ENCODE assay signal across 10 mouse cellular contexts in the genomic region with DNA sequence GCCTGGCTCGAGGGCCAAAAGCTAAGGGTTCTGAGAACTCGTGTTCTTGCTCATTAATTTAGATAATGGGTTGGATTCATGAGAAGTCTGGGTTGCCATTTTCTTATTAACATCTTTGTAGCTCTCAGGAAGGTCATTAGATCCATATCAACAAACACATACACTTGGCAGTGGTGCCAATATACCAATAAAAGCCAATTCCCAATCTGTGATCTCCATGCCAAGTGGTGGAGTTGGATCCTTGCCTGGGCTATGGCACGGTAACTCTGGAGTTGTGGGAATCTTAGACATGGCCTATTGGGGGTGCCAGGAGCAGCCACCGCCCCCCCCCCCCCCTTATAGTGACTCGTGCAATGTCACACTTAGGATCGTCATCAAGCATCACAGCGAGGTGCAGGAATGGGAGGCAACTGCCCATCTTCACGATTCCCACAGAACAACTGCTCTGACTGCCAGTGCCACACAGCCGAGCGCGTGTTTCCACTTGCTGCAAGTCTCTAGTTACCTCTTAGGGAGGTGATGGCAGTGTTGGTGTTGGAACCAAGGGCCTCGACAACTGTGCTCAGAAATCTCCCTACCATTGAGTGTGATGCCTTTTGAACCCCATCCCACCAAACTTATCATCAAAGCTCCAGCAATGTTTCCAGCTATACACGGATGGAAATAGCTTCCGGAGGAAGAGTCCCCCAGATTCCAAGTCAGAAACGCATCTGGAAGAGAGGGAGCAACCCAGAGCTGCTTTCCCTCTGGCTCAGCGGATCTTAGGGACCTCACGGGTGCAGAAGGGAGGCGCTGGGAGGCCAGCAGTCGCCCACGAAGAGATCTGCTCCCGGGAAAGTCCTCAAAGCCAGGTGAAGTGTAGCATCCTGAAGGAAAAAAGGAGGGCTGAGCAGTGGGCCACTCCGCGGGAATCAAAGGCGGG. TPM values are rescaled to one million over a fixed set of nuclear protein-coding genes. Genes with fewer than 3 reads are reported as not detected.
DNase-seq lines count a peak whose midpoint lies in the region; ATAC-seq lines count a peak whose summit lies in the region.
"Had no signal": no experiment of that assay in that cellular context is flagged by ENCODE, and none has a peak within 500 bp of the region (broad histone marks: within the 10 kb centered on the region; RNA-seq: fewer than 3 reads in every experiment).

No protein-coding gene starts in this region.

- H3K27me3 ChIP-seq in lung, embryonic 15.5 days, result no peaks in the 10 kb centered on the region
- peaks cover 11% of the 10 kb centered on the region for H3K27me3 ChIP-seq in forebrain, embryonic 16.5 days (replicated peaks; ENCODE audit: control insufficient read depth, insufficient read depth, low read length)
- peaks cover 51% of the 10 kb centered on the region for H3K27me3 ChIP-seq in limb, embryonic 10.5 days (ENCODE audit: low read depth, poor library complexity, severe bottlenecking)
- peaks cover 25% of the 10 kb centered on the region for H3K27me3 ChIP-seq in neural tube, embryonic 15.5 days (replicated peaks)

- H3K9me3 ChIP-seq in lung, embryonic 15.5 days, result no peaks in the 10 kb centered on the region
- H3K9me3 ChIP-seq in forebrain, embryonic 16.5 days (ENCODE audit: control insufficient read depth, low read length), result no peaks in the 10 kb centered on the region
- H3K9me3 ChIP-seq in limb, embryonic 10.5 days (replicated peaks), result no peaks in the 10 kb centered on the region
- no peaks in the 10 kb centered on the region for H3K9me3 ChIP-seq in neural tube, embryonic 15.5 days (replicated peaks)
- H3K9me3 ChIP-seq: G1E had no signal

- H3K9ac ChIP-seq in lung, embryonic 15.5 days, result peak overlapping the region; percentile 20; the same call in 1 of the 2 replicates
- peak overlapping the region; percentile 36 for H3K9ac ChIP-seq in forebrain, embryonic 16.5 days (replicated peaks; ENCODE audit: low read depth, low read length)
- peak overlapping the region; percentile 34; the same call in 1 of the 2 replicates for H3K9ac ChIP-seq in neural tube, embryonic 15.5 days (replicated peaks)

- H3K27ac ChIP-seq in lung, embryonic 15.5 days, result 0 out of 2 replicates have a peak overlapping the region, but pooled peaks have one; percentile 9
- no peak overlapping the region for H3K27ac ChIP-seq in forebrain, embryonic 16.5 days (ENCODE audit: low read length)
- H3K27ac ChIP-seq in limb, embryonic 10.5 days, result 0 out of 2 replicates have a peak overlapping the region, but pooled peaks have one; percentile 31
- H3K27ac ChIP-seq in neural tube, embryonic 15.5 days (replicated peaks), result no peak overlapping the region

- peaks cover 35% of the 10 kb centered on the region for H3K4me1 ChIP-seq in lung, embryonic 15.5 days
- H3K4me1 ChIP-seq in forebrain, embryonic 16.5 days (replicated peaks; ENCODE audit: control insufficient read depth, insufficient read depth, low read length), result peaks cover 20% of the 10 kb centered on the region
- H3K4me1 ChIP-seq in limb, embryonic 10.5 days, result peaks cover 20% of the 10 kb centered on the region
- H3K4me1 ChIP-seq in neural tube, embryonic 15.5 days, result peaks cover 25% of the 10 kb centered on the region

- intact Hi-C loops in left cerebral cortex, postnatal 36 days (cut with DNase I), result loop anchor here (2.0 kb wide), 1 partner anchor 54 kb away; no protein-coding TSS in a partner anchor

- WGBS in lung, embryonic 15.5 days, result 27% methylated on average over 24 of the region's 24 CpGs
- 28% methylated on average over 24 of the region's 24 CpGs for WGBS in forebrain, embryonic 16.5 days
- WGBS in limb, embryonic 10.5 days, result 27% methylated on average over 24 of the region's 24 CpGs
- 31% methylated on average over 24 of the region's 24 CpGs for WGBS in neural tube, embryonic 15.5 days

- no peaks in the 10 kb centered on the region for H3K36me3 ChIP-seq in lung, embryonic 15.5 days
- no peaks in the 10 kb centered on the region for H3K36me3 ChIP-seq in forebrain, embryonic 16.5 days (ENCODE audit: control insufficient read depth, insufficient read depth)
- no peaks in the 10 kb centered on the region for H3K36me3 ChIP-seq in limb, embryonic 10.5 days
- no peaks in the 10 kb centered on the region for H3K36me3 ChIP-seq in neural tube, embryonic 15.5 days
- H3K36me3 ChIP-seq: G1E had no signal

- peak overlapping the region; percentile 68 for H3K4me2 ChIP-seq in lung, embryonic 15.5 days
- H3K4me2 ChIP-seq in forebrain, embryonic 16.5 days (ENCODE audit: low read length), result peak overlapping the region; percentile 38
- H3K4me2 ChIP-seq in neural tube, embryonic 15.5 days, result peak overlapping the region; percentile 53

- H3K4me3 ChIP-seq in lung, embryonic 15.5 days, result peak overlapping the region; percentile 27
- peak overlapping the region; percentile 13; the same call in 1 of the 2 replicates for H3K4me3 ChIP-seq in forebrain, embryonic 16.5 days (replicated peaks; ENCODE audit: low read length)
- H3K4me3 ChIP-seq in limb, embryonic 10.5 days, result peak overlapping the region; percentile 42
- peak overlapping the region; percentile 15 for H3K4me3 ChIP-seq in neural tube, embryonic 15.5 days (replicated peaks)

- DNase-seq in lung, postnatal 36 days, result no peak
- DNase-seq in limb, embryonic 10.5 days (ENCODE audit: low spot score), result peak; percentile 37
- DNase-seq in gastrocnemius, adult 18-20 months (ENCODE audit: low spot score), result no peak
- no peak for DNase-seq in left cerebral cortex, postnatal 36 days (ENCODE audit: low spot score in 2 of 2)
- DNase-seq in gastrocnemius, postnatal 10 days, result no peak
- DNase-seq: cerebellum, adult 8-10 months had no signal

- no peak for ATAC-seq in lung, embryonic 15.5 days (ENCODE audit: borderline replicate concordance, extremely low read depth, low FRiP score, low TSS enrichment)
- ATAC-seq in forebrain, embryonic 16.5 days, result no peak
- ATAC-seq in neural tube, embryonic 15.5 days (ENCODE audit: low FRiP score), result no peak

RNA-seq across cellular contexts. Expression of gene Ccdc186, which starts 46.8 kb away (rescaled TPM):
- polyA plus RNA-seq in lung, embryonic 15.5 days (2015; fragmentation: Nextera tagmentation; extraction: Ambion mirVana), result 26.2 and 27.8 TPM in 2 replicates
- polyA plus RNA-seq in forebrain, embryonic 16.5 days (2015; fragmentation: Nextera tagmentation; extraction: Ambion mirVana), result 28.4 and 35.2 TPM in 2 replicates
- 11.5 and 15.9 TPM in 2 replicates for polyA plus RNA-seq in limb, embryonic 10.5 days (2016; fragmentation: Nextera tagmentation; extraction: Ambion mirVana)
- polyA plus RNA-seq in neural tube, embryonic 15.5 days (2015; fragmentation: Nextera tagmentation; extraction: Ambion mirVana), result 20.4 and 22.2 TPM in 2 replicates
- total RNA-seq in gastrocnemius, adult 18-20 months (2021), result 10 to 100 TPM; 24.8 to 25.6 TPM
- total RNA-seq in left cerebral cortex, postnatal 36 days (2021), result 10 to 100 TPM; 48.3 to 56.6 TPM
- 10 to 100 TPM; 23.1 to 29.0 TPM for total RNA-seq in gastrocnemius, postnatal 10 days (2021)

RNA-seq across cellular contexts. Expression of gene Tdrd1, which starts 50.8 kb away (rescaled TPM):
- polyA plus RNA-seq in lung, embryonic 15.5 days (2015; fragmentation: Nextera tagmentation; extraction: Ambion mirVana), result 0.81 and 0.94 TPM in 2 replicates
- 0.75 and 1.0 TPM in 2 replicates for polyA plus RNA-seq in forebrain, embryonic 16.5 days (2015; fragmentation: Nextera tagmentation; extraction: Ambion mirVana)
- polyA plus RNA-seq in limb, embryonic 10.5 days (2016; fragmentation: Nextera tagmentation; extraction: Ambion mirVana), result 0.84 and 0.98 TPM in 2 replicates
- polyA plus RNA-seq in neural tube, embryonic 15.5 days (2015; fragmentation: Nextera tagmentation; extraction: Ambion mirVana), result 1.1 and 1.2 TPM in 2 replicates
- total RNA-seq in gastrocnemius, adult 18-20 months (2021), result not detected
- under 1 TPM; 0.59 to 0.75 TPM for total RNA-seq in left cerebral cortex, postnatal 36 days (2021)
- total RNA-seq in gastrocnemius, postnatal 10 days (2021), result not detected
- polyA plus RNA-seq: G1E had no signal

RNA-seq across cellular contexts. Expression of gene Adrb1, which starts 53.2 kb away (rescaled TPM):
- 1.4 and 1.5 TPM in 2 replicates for polyA plus RNA-seq in lung, embryonic 15.5 days (2015; fragmentation: Nextera tagmentation; extraction: Ambion mirVana)
- polyA plus RNA-seq in forebrain, embryonic 16.5 days (2015; fragmentation: Nextera tagmentation; extraction: Ambion mirVana), result 1.4 and 2.2 TPM in 2 replicates
- polyA plus RNA-seq in limb, embryonic 10.5 days (2016; fragmentation: Nextera tagmentation; extraction: Ambion mirVana), result 0.16 TPM in 1 of 2 replicates, not detected in the other
- polyA plus RNA-seq in neural tube, embryonic 15.5 days (2015; fragmentation: Nextera tagmentation; extraction: Ambion mirVana), result 1.0 and 1.1 TPM in 2 replicates
- not detected for total RNA-seq in gastrocnemius, adult 18-20 months (2021)
- 10 to 100 TPM; 43.2 to 50.9 TPM for total RNA-seq in left cerebral cortex, postnatal 36 days (2021)
- total RNA-seq in gastrocnemius, postnatal 10 days (2021), result 1 to 10 TPM; 1.1 to 1.5 TPM
- polyA plus RNA-seq: G1E had no signal

Comparison
In these comparisons a context has a peak if more than half of its experiments do, and no peak if none do; other contexts are left out.
1. H3K27ac ChIP-seq: peak in lung, embryonic 15.5 days (single experiment) and limb, embryonic 10.5 days (single experiment); none in forebrain, embryonic 16.5 days (single experiment) and neural tube, embryonic 15.5 days (single experiment).
2. Peak in every context shown above with its lines, with median percentiles within 50 percentile points of each other: H3K4me2 ChIP-seq, H3K4me3 ChIP-seq and H3K9ac ChIP-seq.